Mouse (Mus musculus): ENCODE results near the gene Clec9a. TPM values are rescaled to one million over a fixed set of nuclear protein-coding genes. Genes with fewer than 3 reads are reported as not detected.
A peak's percentile ranks its signal among the peaks of the same experiment; 100 is the strongest.

The Clec9a gene
- total and polyA plus RNA-seq, 3 experiments = not detected

DNA sequence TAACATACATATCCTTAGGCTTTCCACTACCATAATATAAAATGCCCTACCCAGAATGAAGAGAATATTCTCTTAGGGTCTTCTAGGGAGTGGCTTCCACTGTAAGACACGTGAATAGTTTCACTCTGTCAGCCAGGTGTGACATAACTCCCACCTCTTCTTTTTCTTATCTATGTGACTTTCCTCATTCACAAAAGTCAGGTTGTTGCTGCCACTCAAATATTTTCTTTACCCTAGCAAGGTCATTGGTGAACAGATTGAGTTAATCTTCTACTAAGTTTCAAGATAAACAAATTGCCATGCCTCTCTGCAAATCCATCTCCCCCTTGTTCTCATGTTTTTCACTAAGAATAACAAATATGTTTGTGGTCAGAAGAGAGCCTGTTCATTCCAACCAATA is 26.9 kb upstream of the Clec9a start:
- Histone ChIP-seq H3K4me3 (replicated peaks in 1 of 3; ENCODE audit: low read depth in 2 of 3, low read length in 2 of 3, poor library complexity in 1 of 3) (no peak overlapping the region), H3K9me3 (replicated peaks; ENCODE audit: low read length) (no peaks in the 10 kb centered on the region), H3K9ac (ENCODE audit: insufficient read depth, low read depth) (no peak overlapping the region), H3K36me3 (replicated peaks in 1 of 2; ENCODE audit: control insufficient read depth in 1 of 2, insufficient read depth in 1 of 2, low read length in 1 of 2) (no peaks in the 10 kb centered on the region), H3K27ac (ENCODE audit: insufficient read depth, low read depth) (no peak overlapping the region), H3K4me1 (ENCODE audit: control insufficient read depth in 1 of 2, insufficient read depth in 2 of 2) (no peaks in the 10 kb centered on the region), H3K79me2 (replicated peaks; ENCODE audit: control insufficient read depth, extremely low read depth, insufficient read depth, poor library complexity, severe bottlenecking) (no peaks in the 10 kb centered on the region), H3K4me2 (ENCODE audit: insufficient read depth, low read depth, poor library complexity, severe bottlenecking) (no peak overlapping the region), H3K27me3 (replicated peaks) (no peaks in the 10 kb centered on the region)
- in situ Hi-C loops (cut with MboI; ENCODE audit: low pct_ligation_motif_present, low pct_unique_long_range_greater_than_20kb, low sequenced_read_pairs) (loop anchor here (10.0 kb wide), 1 partner anchor 133 kb away; the partner anchor contains the start of gene Tmem52b), dilution Hi-C loops (cut with MboI; ENCODE audit: extremely low pct_ligation_motif_present, extremely low pct_unique_long_range_greater_than_20kb, low sequenced_read_pairs) (no loop called here)
- TF ChIP-seq SIN3A (IDR thresholded peaks at IDR 0.05; ENCODE audit: low read length) (no peak), POLR2AphosphoS2 (IDR thresholded peaks at IDR 0.05; ENCODE audit: low read depth, low read length) (no peak)
- DNase-seq (ENCODE audit: extremely low read depth) = no peak

DNA sequence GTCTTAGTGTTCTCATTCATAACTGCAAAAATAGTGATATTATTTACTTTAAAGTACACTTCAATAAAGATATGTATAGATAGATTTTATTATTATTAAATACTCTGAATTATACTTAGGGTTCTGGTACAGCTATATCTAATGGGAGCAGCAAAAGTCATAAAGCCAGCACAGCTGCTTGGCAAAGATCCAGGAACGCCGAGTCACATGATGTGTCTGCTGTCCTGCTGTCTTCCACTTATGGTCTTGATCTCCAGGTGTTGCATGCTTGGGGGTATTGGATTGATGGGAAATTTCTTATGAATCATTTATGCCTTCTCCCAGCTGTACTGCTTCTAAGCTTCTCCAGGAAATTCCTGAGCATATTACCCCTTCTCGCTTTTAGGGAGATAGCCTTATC is 25.2 kb upstream of the Clec9a start:
- Histone ChIP-seq H3K4me2 (ENCODE audit: insufficient read depth, low read depth, poor library complexity, severe bottlenecking) (no peak overlapping the region), H3K9me3 (replicated peaks; ENCODE audit: low read length) (no peaks in the 10 kb centered on the region), H3K9ac (ENCODE audit: insufficient read depth, low read depth) (no peak overlapping the region), H3K4me3 (replicated peaks in 1 of 3; ENCODE audit: low read depth in 2 of 3, low read length in 2 of 3, poor library complexity in 1 of 3) (no peak overlapping the region), H3K27ac (ENCODE audit: insufficient read depth, low read depth) (no peak overlapping the region), H3K27me3 (replicated peaks) (no peaks in the 10 kb centered on the region), H3K36me3 (replicated peaks in 1 of 2; ENCODE audit: control insufficient read depth in 1 of 2, insufficient read depth in 1 of 2, low read length in 1 of 2) (no peaks in the 10 kb centered on the region), H3K79me2 (replicated peaks; ENCODE audit: control insufficient read depth, extremely low read depth, insufficient read depth, poor library complexity, severe bottlenecking) (no peaks in the 10 kb centered on the region), H3K4me1 (ENCODE audit: control insufficient read depth in 1 of 2, insufficient read depth in 2 of 2) (no peaks in the 10 kb centered on the region)
- DNase-seq (ENCODE audit: extremely low read depth) = no peak
- in situ Hi-C loops (cut with MboI; ENCODE audit: low pct_ligation_motif_present, low pct_unique_long_range_greater_than_20kb, low sequenced_read_pairs) = loop anchor here (10.0 kb wide), 1 partner anchor 131 kb away; the partner anchor contains the start of gene Tmem52b
- dilution Hi-C loops (cut with MboI; ENCODE audit: extremely low pct_ligation_motif_present, extremely low pct_unique_long_range_greater_than_20kb, low sequenced_read_pairs) = no loop called here
- no peak for TF ChIP-seq SIN3A (IDR thresholded peaks at IDR 0.05; ENCODE audit: low read length)

DNA sequence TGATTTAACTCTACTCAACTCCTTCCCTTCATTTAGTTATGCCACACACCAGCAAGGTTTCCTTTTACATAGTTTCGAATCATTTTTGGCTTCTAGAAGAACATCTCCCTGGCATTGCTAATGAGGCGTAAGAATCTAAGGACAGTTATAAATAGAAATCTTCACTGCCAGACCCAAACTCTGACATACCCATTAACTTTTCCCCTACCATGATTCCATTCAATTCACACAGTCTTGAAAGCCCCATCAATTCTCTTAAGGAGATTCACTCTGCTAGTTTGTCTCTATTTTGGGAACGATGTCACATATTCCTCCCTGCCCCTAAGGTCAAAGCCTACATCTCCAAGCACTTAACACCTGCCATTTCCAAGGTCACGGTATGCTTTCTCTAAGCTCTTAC is 23.7 kb upstream of the Clec9a start:
- Histone ChIP-seq H3K36me3 (replicated peaks in 1 of 2; ENCODE audit: control insufficient read depth in 1 of 2, insufficient read depth in 1 of 2, low read length in 1 of 2) (no peaks in the 10 kb centered on the region), H3K9me3 (replicated peaks; ENCODE audit: low read length) (no peaks in the 10 kb centered on the region), H3K9ac (ENCODE audit: insufficient read depth, low read depth) (no peak overlapping the region), H3K4me2 (ENCODE audit: insufficient read depth, low read depth, poor library complexity, severe bottlenecking) (peak overlapping the region; percentile 4; the same call in 1 of the 2 replicates), H3K27ac (ENCODE audit: insufficient read depth, low read depth) (no peak overlapping the region), H3K4me1 (ENCODE audit: control insufficient read depth in 1 of 2, insufficient read depth in 2 of 2) (no peaks in the 10 kb centered on the region), H3K4me3 (replicated peaks in 1 of 3; ENCODE audit: low read depth in 2 of 3, low read length in 2 of 3, poor library complexity in 1 of 3) (no peak overlapping the region), H3K27me3 (replicated peaks) (no peaks in the 10 kb centered on the region), H3K79me2 (replicated peaks; ENCODE audit: control insufficient read depth, extremely low read depth, insufficient read depth, poor library complexity, severe bottlenecking) (no peaks in the 10 kb centered on the region)
- in situ Hi-C loops (cut with MboI; ENCODE audit: low pct_ligation_motif_present, low pct_unique_long_range_greater_than_20kb, low sequenced_read_pairs) (loop anchor here (10.0 kb wide), 1 partner anchor 130 kb away; the partner anchor contains the start of gene Tmem52b), dilution Hi-C loops (cut with MboI; ENCODE audit: extremely low pct_ligation_motif_present, extremely low pct_unique_long_range_greater_than_20kb, low sequenced_read_pairs) (no loop called here)
- no peak for DNase-seq (ENCODE audit: extremely low read depth)
- no peak for TF ChIP-seq SIN3A (IDR thresholded peaks at IDR 0.05; ENCODE audit: low read length)
- no peak for TF ChIP-seq SMC3 (IDR thresholded peaks at IDR 0.05; ENCODE audit: low read depth, low read length)
- TF ChIP-seq HCFC1 (IDR thresholded peaks at IDR 0.05; ENCODE audit: low read depth, low read length) = no peak
- TF ChIP-seq POLR2A (IDR thresholded peaks at IDR 0.05; ENCODE audit: low read depth, low read length) = no peak
- TF ChIP-seq NELFE (IDR thresholded peaks at IDR 0.05; ENCODE audit: low read depth, low read length) = no peak
- TF ChIP-seq TCF12 (IDR thresholded peaks at IDR 0.05; ENCODE audit: low read depth, low read length) = no peak
- no peak for TF ChIP-seq KAT2A (IDR thresholded peaks at IDR 0.05; ENCODE audit: insufficient replicate concordance, low read length)
- TF ChIP-seq MAX (IDR thresholded peaks at IDR 0.05; ENCODE audit: low read length) = no peak
- no peak for TF ChIP-seq ZMIZ1 (IDR thresholded peaks at IDR 0.05; ENCODE audit: low read depth, low read length)
- TF ChIP-seq CHD1 (IDR thresholded peaks at IDR 0.05; ENCODE audit: low read depth, low read length) = no peak
